Mouse (Mus musculus) liver, embryonic 14.5 days (tissue): ENCODE measurements around the gene Cd83. TPM values are rescaled to one million over a fixed set of nuclear protein-coding genes. Genes with fewer than 3 reads are reported as not detected.

Source experiments
- ATAC-seq: fragments of 200-750 bp; cut with Nextera tagmentation; 2 replicates; pipeline ENCODE4 v1.8.0; 2017; ENCODE audit warnings: moderate number of reproducible peaks, mild to moderate bottlenecking, moderate library complexity; ENCODE audit not compliant: insufficient read depth
- DNase-seq, 3 experiments: peaks; one replicate each; pipeline ENCODE4 v3.0.0-alpha.2; 2012 to 2013; ENCODE audit warnings: low read depth in 3 of 3, low spot score in 3 of 3
- H3K27ac ChIP-seq: fragments of 300-500 bp; sonication (generic); 2 replicates; pipeline ENCODE4 v1.5.1; 2014; ENCODE audit warnings: moderate library complexity, mild to moderate bottlenecking, control low read depth, inconsistent platforms
- H3K27me3 ChIP-seq: fragments of 300-500 bp; sonication (generic); 2 replicates; pipeline ENCODE4 v1.6.1; 2014; ENCODE audit warnings: mild to moderate bottlenecking, low read length, moderate library complexity; ENCODE audit not compliant: control insufficient read depth, insufficient read depth
- H3K36me3 ChIP-seq: fragments of 300-500 bp; sonication (generic); replicated peaks from 2 replicates; pipeline ENCODE4 v1.6.1; 2014; ENCODE audit warnings: low read depth; ENCODE audit not compliant: control insufficient read depth, insufficient read depth
- H3K4me1 ChIP-seq, 2 experiments: fragments of 200-500 bp in 1 of 2; fragments of 300-500 bp in 1 of 2; sonication (generic) in 1 of 2; replicated peaks; 2 replicates each; pipeline ENCODE4 v1.6.1; 2012 to 2014; ENCODE audit warnings: antibody characterized with exemption in 1 of 2, inconsistent platforms in 1 of 2, low read length in 1 of 2; ENCODE audit not compliant: control insufficient read depth in 2 of 2, insufficient read depth in 2 of 2
- H3K4me2 ChIP-seq: fragments of 300-500 bp; sonication (generic); 2 replicates; pipeline ENCODE4 v1.6.1; 2014; ENCODE audit warnings: low read depth, mild to moderate bottlenecking, control low read depth, moderate library complexity
- H3K4me3 ChIP-seq, 2 experiments: fragments of 200-500 bp in 1 of 2; fragments of 300-500 bp in 1 of 2; sonication (generic) in 1 of 2; 2 replicates each; pipeline ENCODE4 v1.5.1; 2012 to 2014; ENCODE audit warnings: low read depth in 2 of 2, low read length in 2 of 2, mild to moderate bottlenecking in 2 of 2, control low read depth in 1 of 2, inconsistent platforms in 1 of 2, moderate library complexity in 1 of 2; ENCODE audit not compliant: insufficient read depth in 1 of 2
- H3K9ac ChIP-seq: fragments of 300-500 bp; sonication (generic); replicated peaks from 2 replicates; pipeline ENCODE4 v1.6.1; 2014; ENCODE audit warnings: mild to moderate bottlenecking, control low read depth, moderate library complexity
- H3K9me3 ChIP-seq: fragments of 300-500 bp; sonication (generic); 2 replicates; pipeline ENCODE4 v1.6.1; 2016; ENCODE audit warnings: low read length, mixed read lengths; ENCODE audit not compliant: control insufficient read depth
- CTCF ChIP-seq: IDR thresholded peaks from 2 replicates; pipeline ENCODE4 v1.5.1; 2016; ENCODE audit warnings: antibody characterized with exemption, low read depth, control low read depth
- EP300 ChIP-seq: IDR thresholded peaks from 2 replicates; pipeline ENCODE4 v1.6.1; 2016; ENCODE audit warnings: antibody characterized with exemption, low read depth
- WGBS: fragments of 180-500 bp; shearing (Covaris S2); extraction: QIAGEN DNeasy Blood & Tissue Kit; methylation state at CpG from one replicate; pipeline ENCODE4 v1.1.7; 2014; ENCODE audit not compliant: insufficient replicate concordance; 5-methylcytosine and 5-hydroxymethylcytosine counted together
- polyA plus RNA-seq, 2 experiments: library from polyadenylated mRNA; depleted of rRNA in 1 of 2; stranded (reverse) in 1 of 2; unstranded in 1 of 2; fragments of >200 nt; fragmentation: Nextera tagmentation in 1 of 2; extraction: Ambion mirVana in 1 of 2; gene quantifications; 2 replicates each; pipeline versions ENCODE4 v1.2.1 to v1.2.3; 2012 to 2014

Cd83 gene
- polyA plus RNA-seq, 2 experiments, result 0.37 to 0.67 TPM

GRCm38 (mm10) chr13:43845151-43845550 is 60.6 kb downstream of the Cd83 start:
- Histone ChIP-seq H3K36me3 (no peaks in the 10 kb centered on the region), H3K9me3 (no peaks in the 10 kb centered on the region), H3K4me3 (no peak overlapping the region), H3K27me3 (no peaks in the 10 kb centered on the region), H3K9ac (no peak overlapping the region), H3K4me1 (no peaks in the 10 kb centered on the region), H3K27ac (no peak overlapping the region), H3K4me2 (no peak overlapping the region)
- no peak for ATAC-seq
- DNase-seq, result no peak
- WGBS, result 58% methylated on average over 5 of the region's 5 CpGs
- TF ChIP-seq CTCF (no peak), EP300 (no peak)

- Histone ChIP-seq H3K9ac (no peak overlapping the region), H3K4me1 (no peaks in the 10 kb centered on the region), H3K4me3 (no peak overlapping the region), H3K36me3 (no peaks in the 10 kb centered on the region), H3K4me2 (no peak overlapping the region), H3K27ac (no peak overlapping the region), H3K9me3 (no peaks in the 10 kb centered on the region), H3K27me3 (no peaks in the 10 kb centered on the region)
- DNase-seq (no peak), ATAC-seq (no peak)
- no peak for TF ChIP-seq EP300
- WGBS, result 68% methylated on average over 7 of the region's 7 CpGs
Measured at GRCm38 (mm10) chr13:43847186-43847585, 62.6 kb downstream of the Cd83 start.

GRCm38 (mm10) chr13:43849816-43850215 is 65.2 kb downstream of the Cd83 start:
- no peak for DNase-seq
- 33% methylated on average over 4 of the region's 4 CpGs for WGBS
- no peaks in the 10 kb centered on the region for H3K36me3 ChIP-seq

GRCm38 (mm10) chr13:43851108-43851507 is 66.5 kb downstream of the Cd83 start:
- no peak for DNase-seq
- Histone ChIP-seq H3K4me1 (no peaks in the 10 kb centered on the region), H3K27me3 (no peaks in the 10 kb centered on the region), H3K4me3 (no peak overlapping the region), H3K27ac (no peak overlapping the region), H3K9me3 (no peaks in the 10 kb centered on the region), H3K9ac (no peak overlapping the region), H3K36me3 (no peaks in the 10 kb centered on the region), H3K4me2 (no peak overlapping the region)
- 63% methylated on average over 4 of the region's 4 CpGs for WGBS
- no peak for ATAC-seq
- no peak for TF ChIP-seq CTCF
- TF ChIP-seq EP300, result no peak

More at GRCm38 (mm10) chr13:43849816-43850215, 65.2 kb downstream of the Cd83 start:
- Histone ChIP-seq H3K9me3 (no peaks in the 10 kb centered on the region), H3K4me1 (no peaks in the 10 kb centered on the region), H3K27me3 (no peaks in the 10 kb centered on the region), H3K4me3 (no peak overlapping the region), H3K4me2 (no peak overlapping the region), H3K27ac (no peak overlapping the region), H3K9ac (no peak overlapping the region)
- TF ChIP-seq CTCF (no peak), EP300 (no peak)
- ATAC-seq, result no peak

Other genes with a start within 250 kb of the Cd83 start
- gene Mcur1, start 224.6 kb upstream of the Cd83 start, polyA plus RNA-seq (2012; rRNA removed), result 2.8 and 4.0 TPM in 2 replicates
- 6.0 and 6.1 TPM in 2 replicates for gene Mcur1, start 224.6 kb upstream of the Cd83 start, polyA plus RNA-seq (2014; fragmentation: Nextera tagmentation; extraction: Ambion mirVana)
- gene Rnf182, start 169.1 kb upstream of the Cd83 start, polyA plus RNA-seq (2012; rRNA removed), result 0.03 and 0.07 TPM in 2 replicates
- 0.05 and 0.09 TPM in 2 replicates for gene Rnf182, start 169.1 kb upstream of the Cd83 start, polyA plus RNA-seq (2014; fragmentation: Nextera tagmentation; extraction: Ambion mirVana)